Mouse (Mus musculus) brain, embryonic 14.5 days (tissue): Measurements from ENCODE around the gene Phyh.

Experiments
- CTCF ChIP-seq: fragments of 200-500 bp; IDR thresholded peaks from 2 replicates; pipeline ENCODE4 v1.5.1; 2012; ENCODE audit warnings: inconsistent platforms, mild to moderate bottlenecking, moderate library complexity, borderline replicate concordance; ENCODE audit not compliant: insufficient read depth, insufficient read length; ENCODE audit errors: extremely low read depth
- POLR2A ChIP-seq: fragments of 200-500 bp; IDR thresholded peaks from 2 replicates; pipeline ENCODE4 v1.6.1; 2012; ENCODE audit warnings: mild to moderate bottlenecking, inconsistent platforms, borderline replicate concordance; ENCODE audit not compliant: poor library complexity, insufficient read depth, insufficient read length, severe bottlenecking; ENCODE audit errors: extremely low read depth

DNA sequence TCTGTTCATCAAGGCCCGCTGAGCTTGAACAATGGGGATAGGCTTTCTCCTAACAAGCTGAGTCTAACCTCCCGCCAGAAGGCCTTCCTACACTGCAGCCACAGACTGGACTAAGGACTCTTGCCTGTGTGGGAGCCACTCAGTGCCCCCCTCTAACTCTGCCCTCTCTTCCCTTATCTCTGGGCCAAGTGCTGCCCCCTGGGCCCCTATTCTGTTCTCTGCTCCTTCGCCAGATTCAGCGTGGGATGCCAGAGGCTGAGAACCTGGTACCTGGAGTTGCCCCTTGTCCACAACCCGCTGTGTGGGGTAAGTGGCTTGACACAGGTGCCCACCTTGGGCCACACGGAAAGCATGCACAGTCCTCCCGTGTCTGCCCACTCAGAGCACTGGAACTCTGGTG is 4.9 kb upstream of the Phyh start:
- TF ChIP-seq CTCF (no peak), POLR2A (no peak)
